Mouse (Mus musculus) heart, adult 2 months (tissue): Measurements from ENCODE around the gene Rec8.

Source experiments
- CTCF ChIP-seq: fragments of 200-600 bp; IDR thresholded peaks from 2 replicates; pipeline ENCODE4 v1.8.1; 2022; ENCODE audit warnings: antibody characterized with exemption, mild to moderate bottlenecking, moderate library complexity
- EP300 ChIP-seq: fragments of 200-500 bp; IDR thresholded peaks from 2 replicates; pipeline ENCODE4 v1.6.1; 2011; ENCODE audit warnings: low read depth, low read length, control low read depth; ENCODE audit not compliant: insufficient read depth

- TF ChIP-seq CTCF (no peak), EP300 (no peak)
Observed at GRCm38 (mm10) chr14:55628077-55628827, 10.4 kb downstream of the Rec8 start.
